Mouse (Mus musculus) urinary bladder, postnatal 14 days (tissue): ENCODE results near the gene Tas1r2.
A peak's percentile ranks its signal among the peaks of the same experiment; 100 is the strongest.

Source experiments
- DNase-seq: peaks from one replicate; pipeline ENCODE4 v3.0.0; 2021; ENCODE audit warnings: low spot score

Tas1r2 gene

DNA sequence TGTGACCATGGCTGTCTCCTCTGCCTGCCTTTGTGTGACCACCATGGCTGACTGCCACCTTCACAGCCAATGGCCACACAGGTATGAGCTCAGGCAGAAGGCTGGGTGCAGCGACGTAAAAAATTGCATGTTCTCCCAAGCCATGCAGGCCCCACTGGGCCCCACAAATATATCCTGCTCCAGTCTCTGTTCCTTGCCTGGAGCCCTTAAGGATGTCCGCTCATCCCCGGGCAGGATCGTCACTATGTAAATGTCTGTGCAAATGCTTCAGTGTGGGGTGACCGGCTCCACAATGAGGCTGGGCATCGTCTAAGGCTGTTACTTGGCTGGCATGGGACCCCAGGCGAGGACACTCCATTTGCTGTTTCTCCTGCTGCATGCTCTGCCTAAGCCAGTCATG, at the start of gene Tas1r2:
TSS of gene Tas1r2 (plus strand) at position 301 of the 400 bp plus-strand sequence.
- DNase-seq: no peak

DNA sequence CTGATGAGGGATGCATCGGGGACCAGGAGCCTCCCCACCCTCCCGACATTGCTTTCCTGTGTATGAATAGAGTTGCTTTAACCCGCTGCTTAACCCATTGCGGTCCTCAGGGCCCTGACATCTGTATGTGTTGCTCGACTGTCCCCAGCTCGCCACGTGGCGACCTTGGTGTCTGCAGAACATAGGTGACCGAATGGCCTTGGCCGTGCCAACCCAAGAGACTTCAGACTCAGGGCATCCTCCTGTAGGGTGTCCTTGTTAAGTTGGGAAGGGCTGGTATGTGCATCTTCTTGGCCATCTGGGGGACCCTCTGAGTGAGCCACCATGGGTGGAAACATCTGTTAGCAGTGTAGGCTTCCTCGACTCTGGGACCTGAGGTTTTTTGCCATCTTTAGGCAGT, 48.1 kb upstream of the Tas1r2 start:
- DNase-seq: no peak

DNA sequence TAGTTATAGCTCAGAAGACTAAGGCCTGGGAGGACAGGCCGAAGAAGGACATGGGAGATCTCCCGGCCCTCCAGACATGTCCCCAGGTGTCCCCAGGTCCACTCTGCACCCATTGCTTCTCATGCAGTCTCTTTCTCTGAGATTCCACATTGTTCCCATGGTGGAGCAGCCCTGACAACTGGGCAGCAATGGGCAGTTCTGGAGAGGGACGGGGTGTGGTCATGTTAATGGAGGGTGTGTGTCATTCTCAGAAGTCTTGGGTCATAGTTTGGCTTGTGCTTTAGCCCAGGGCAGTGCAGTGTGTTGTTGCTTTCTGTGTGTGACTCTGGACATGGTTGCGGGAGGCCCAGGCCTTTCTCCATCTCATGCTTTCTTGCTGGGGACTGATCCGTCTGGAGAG, 46.6 kb upstream of the Tas1r2 start:
- no peak for DNase-seq

DNA sequence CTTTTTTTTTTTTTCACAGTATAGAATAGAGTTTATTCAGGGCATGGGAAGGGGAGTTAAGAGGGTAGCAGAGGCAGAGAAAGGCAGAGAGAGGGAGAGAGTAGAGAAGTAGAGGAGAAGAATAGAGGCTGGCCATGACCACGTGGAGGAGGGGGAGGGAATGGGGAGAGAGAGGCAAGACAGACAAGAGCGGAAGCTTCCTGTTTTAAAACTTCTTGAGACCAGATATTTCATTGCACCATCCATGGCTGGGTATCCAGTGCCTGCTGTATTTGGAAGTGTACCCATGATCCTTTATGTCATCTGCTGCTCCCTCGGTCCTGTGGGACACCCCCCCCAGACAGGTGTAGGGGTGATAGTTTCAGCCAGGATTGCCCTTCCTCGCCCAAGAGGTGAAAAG, 44.4 kb upstream of the Tas1r2 start:
- no peak for DNase-seq

DNA sequence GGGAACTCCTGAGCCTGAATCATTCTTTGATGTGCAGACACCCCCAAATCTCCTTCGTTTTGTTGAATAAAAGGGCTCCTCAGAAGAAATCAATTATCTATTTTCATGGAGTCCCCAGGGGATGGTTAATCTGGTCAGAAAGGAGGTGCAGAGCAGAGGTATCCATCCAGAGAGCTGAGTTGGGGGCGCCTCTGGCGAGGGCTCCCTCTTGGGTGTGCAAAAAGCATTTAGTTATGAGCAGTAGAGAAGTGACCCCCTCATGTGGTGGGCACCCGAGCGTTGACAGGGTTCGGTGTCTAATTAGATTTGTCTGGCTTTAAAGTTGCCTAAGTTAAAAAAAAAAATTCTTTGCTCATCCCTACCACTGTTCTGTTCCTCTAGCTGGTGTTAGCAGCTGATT, 42.4 kb upstream of the Tas1r2 start:
- no peak for DNase-seq

DNA sequence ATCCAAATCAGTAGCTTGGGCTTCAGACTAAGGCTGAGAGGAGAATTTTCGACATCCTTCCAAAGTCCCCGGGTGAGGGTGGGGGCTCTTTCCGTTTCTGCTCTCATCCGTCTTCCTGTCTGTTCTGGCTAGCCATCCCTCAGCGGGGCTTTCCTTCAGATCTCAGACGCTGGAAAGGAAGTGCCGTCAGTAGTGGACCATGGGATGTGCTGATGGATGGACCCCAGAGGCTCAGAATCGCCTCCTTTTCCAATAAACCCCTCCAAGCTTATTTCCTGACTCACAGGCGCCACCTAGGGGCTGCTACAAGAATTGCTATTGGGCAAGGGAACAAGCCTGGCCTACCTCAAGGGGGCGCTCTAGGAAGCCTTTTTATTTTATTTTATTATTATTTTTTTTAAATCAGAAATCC, 41.8 kb upstream of the Tas1r2 start:
- peak; percentile 80 for DNase-seq

DNA sequence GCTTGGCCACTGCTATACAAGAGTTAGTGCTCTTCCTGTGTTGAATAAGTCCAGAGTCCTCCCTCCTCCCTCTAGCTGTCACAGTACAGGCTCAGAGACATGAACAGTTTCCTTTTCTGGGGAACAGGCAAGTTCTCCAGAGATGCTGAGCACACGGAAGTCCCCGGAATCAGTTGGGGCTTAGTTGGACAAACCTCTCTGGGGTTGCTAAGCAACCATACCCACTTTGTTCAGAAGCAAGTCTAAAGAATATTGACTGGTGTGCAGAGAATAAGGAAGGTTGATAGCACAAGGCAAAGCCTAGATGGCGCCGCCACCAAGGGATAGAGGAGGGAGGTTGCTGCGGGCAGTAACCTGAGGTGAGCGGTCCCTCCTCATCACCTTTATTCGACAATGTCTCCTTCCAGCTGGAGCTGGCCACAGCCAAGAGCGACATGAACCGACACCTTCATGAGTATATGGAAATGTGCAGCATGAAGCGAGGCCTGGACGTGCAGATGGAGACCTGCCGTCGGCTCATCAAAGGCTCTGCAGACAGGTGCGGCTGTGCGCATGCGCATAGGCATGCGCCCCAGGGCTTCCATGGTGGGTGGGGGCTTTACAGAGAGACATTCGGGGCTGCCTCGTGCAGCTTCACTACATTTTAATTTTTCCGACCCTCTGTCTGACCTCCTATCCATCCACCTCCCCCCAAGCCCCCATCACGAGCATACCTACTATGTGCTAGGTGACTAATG, 38.6 kb upstream of the Tas1r2 start:
- DNase-seq: no peak

DNA sequence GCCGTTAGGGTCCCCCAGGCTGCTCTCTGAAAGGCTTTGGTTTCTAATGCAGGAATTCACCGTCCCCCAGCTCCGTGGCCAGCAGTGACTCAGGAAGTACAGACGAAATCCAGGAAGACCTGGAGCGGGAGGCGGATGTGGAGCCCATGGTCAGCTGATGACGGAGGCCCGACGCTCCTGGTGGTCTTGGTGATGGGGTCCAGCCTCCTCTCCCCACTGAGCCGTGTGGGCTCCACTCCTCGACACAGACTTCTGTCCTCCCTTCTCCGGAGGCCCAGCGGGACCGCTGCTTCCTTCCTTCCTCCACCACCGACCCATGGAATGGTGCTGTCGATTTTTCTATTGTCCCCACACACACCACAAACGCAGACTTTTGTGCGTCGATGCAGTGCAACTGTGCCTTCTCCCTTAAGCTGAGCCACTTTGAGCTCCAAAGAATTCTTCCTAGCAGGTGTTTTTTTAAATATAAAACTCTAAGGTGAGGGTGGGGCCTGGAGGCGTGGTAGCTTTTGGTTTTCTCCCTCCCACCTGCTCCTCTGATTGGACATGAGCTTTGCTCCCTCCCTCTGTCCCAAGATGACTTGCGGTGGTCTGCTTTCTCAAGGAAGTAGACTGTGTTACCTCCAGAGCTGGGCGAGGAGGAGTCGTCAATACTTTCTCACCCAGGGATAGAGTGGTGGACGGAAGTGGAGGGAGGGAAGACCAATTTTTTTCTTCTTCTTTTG, 36.9 kb upstream of the Tas1r2 start:
- peak; percentile 68 for DNase-seq

DNA sequence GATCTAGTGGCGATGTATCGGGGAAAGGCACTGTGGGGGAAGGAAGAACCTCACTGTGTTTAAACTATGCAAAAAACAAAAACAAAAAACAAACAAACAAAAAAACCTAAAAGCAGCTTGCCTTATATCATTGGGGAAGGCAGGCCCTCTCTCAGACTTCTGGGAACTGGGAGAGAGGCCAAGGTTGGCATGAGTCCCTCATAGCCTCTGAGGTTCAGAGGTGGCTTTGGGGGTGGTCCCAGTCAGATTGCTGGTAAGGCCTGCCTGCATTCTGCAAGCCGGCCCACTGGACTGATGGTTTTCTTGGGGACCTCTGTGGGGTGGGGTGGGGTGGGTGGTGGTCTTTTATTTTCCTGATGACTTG, 36.4 kb upstream of the Tas1r2 start:
- no peak for DNase-seq

DNA sequence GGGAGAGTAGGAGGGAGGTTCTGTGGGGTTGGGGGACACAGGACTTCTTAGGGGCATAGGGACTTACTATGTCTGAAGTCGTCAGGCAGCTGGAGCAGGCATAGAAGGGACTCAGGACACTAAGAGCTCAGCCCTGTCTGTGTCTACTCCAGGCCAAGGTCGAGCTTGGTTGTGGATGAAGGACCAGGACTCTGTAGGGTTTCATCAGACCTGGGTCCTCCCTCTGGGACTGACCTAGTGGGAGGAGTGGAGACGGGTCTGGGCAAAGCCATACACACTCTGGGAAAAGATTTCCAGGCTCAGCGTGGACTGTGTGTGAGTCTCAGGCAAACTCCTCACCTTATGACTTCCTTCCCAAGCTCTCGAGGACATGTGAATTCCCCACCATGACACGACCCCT, 33.6 kb upstream of the Tas1r2 start:
- DNase-seq: no peak

DNA sequence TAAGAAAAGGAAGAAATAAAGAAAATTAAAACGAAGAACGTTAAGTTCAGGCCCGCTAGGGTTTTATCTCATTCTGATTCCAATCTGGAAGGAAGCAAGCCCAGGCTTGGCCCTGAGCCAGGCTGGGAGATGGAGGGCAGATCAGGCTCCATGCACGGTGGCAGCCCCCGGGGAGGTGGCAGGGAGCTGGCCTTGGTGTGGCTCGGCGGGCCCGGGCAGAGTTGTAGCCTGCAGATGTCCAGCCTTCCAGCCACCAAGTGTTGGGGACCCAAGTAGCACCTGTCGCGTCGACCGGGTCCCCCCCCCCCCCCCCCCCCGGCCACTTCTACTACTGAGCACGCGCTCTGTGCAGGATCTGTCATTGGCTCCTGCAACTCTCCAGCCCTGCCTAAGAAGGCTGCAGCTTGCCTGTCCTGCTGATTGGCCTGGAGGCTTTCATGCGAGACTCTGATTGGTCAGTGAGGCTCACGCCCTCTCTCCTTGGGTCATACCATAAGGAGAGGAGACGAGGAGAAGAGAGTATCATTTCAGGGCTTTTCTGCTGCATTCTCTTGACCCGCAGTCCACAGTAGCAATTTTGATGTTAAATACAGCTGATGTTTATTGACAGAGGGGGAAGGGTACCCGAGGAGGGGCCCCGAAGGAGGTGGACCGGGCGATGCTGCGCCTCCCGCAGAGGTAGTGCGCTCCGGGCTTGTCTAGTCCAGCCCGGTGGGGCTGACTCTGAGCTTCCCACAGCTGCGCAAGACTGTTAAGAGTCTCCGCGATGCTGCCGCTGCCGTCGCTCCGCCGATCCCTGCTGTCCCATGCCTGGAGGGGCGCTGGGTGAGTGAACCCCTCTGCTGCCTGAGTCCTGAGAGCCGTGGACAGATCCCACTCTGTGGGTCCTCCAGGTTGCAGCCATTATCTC, 30.7 kb upstream of the Tas1r2 start, which contains the start of gene Aldh4a1:
TSS of gene Aldh4a1 (plus strand) at position 494 of the 910 bp plus-strand sequence.
- DNase-seq: peak; percentile 90

DNA sequence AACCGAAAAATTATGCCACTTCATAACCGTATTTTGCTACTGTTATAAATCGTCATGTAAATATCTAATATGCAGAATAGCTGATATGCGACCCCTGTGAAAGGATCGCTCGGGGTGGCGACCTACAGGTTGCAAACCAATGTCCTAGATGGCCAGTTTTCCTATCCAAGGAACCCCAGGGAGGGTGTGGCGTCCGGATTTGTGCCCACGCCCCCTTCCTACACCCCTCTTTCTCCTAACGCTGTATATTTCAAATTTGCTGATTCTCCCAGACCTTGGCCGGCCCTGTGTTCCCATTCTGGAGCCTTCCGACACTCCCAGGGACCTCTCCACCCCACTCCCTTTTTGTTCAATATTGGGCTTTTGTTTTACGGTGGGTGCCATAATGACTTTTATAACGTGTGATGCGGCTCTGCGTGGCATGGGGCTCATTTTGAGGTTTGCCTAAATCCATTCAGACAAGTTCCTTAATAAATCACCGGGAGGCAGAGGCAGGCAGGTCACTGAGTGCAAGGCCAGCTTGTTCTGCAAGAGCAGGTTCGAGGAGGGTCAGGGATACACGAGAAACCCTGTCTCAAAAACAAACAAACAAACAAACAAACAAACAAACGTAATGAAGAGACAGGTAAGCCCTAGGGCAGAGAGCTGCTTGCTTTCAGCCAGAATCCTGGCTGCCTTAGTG, 29.8 kb upstream of the Tas1r2 start:
- DNase-seq: no peak

DNA sequence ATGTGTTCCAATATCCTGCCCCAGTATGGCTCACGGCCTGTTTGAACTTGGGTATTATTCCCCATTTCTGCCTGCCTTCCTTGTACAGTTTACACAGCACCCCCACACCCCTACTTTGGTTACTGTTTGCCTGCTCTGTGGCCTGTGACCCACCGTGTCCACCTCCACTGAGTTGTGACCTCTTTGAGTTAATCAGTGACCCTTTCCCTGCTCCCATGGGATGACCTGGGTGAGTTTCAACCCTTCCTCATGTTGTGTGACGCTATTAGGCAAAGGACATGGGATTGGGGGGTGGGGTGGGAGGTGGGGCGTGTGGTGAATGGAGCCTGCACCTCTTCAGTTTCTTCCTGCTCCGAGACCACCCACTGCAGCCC, 29.2 kb upstream of the Tas1r2 start:
- DNase-seq: no peak

DNA sequence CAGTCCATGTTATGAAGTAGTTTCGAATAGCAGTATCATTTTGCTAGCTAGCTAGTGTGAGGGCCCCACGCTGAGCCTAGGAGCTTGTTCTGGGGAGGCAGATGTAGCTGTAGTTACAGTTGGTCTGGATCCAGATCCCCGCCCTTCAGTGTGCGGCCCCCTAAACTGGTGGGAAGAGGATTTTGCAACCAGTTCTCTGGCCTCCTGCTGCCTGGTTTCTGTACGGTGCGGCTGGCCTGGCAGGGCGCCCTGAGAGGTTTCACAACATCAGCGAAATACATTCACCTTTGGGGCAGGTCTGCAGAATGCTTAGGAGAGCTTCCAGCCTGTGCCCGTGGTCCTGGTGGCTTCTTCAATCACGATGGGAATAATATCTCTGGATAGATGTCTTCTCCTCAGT, 28.6 kb upstream of the Tas1r2 start:
- peak; percentile 49 for DNase-seq

DNA sequence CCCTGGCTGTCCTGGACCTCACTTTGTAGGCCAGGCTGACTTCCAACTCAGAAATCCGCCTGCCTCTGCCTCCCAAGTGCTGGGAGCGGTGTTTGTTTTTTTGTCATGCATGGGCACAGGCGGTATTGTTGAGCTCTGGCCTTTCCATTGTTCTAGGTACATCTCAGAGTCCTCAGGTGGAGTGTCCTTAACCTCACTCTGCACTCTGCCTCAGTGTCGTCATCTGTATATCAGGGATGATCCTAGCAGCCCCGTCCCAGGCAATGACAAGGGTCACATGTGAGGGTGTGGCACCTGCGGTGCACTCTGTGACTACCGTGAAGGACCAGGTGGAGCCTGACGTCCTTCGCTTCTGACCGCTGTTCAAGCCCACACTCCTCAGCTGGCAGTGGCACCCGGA, 26.0 kb upstream of the Tas1r2 start:
- DNase-seq: no peak

DNA sequence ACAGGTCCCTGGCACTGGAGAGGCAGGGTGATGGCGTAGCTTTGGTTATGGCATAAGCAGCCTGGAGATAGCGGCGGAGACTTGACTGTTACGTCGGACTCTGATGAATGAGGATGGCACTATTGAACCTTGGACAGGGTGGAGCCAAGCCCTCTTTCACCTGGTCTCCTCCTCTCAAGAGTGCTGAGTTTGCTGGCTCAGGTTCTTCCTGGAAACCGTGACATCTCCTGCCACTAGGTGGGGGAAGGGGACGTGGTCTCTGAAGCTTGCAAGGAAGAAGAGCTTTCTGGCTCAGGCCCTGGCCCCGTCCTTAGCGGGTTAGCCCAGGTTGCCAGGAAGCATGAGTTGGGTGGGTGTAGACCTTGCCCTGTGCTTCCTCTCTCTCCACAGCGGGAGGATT, 23.2 kb upstream of the Tas1r2 start:
- no peak for DNase-seq

DNA sequence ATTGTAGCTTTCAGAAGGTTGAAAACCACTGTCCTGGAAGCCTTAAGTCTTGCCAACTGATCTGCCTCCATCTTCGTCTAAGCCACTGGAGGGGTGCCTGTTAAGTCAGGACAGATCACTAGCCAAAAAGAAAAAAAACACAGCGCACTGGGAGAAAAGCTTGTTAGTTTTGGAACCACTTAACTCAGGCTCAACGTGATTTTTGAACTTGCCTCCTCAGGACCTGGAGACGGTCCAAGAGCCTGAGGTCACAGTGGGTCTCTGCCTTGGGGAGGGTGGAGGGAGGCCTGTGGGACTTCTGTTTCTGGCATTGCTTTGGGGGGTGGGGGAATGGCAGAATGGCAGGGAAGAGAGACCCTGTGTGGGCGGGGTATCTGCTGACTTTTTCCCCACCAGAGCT, 22.2 kb upstream of the Tas1r2 start:
- DNase-seq: no peak

DNA sequence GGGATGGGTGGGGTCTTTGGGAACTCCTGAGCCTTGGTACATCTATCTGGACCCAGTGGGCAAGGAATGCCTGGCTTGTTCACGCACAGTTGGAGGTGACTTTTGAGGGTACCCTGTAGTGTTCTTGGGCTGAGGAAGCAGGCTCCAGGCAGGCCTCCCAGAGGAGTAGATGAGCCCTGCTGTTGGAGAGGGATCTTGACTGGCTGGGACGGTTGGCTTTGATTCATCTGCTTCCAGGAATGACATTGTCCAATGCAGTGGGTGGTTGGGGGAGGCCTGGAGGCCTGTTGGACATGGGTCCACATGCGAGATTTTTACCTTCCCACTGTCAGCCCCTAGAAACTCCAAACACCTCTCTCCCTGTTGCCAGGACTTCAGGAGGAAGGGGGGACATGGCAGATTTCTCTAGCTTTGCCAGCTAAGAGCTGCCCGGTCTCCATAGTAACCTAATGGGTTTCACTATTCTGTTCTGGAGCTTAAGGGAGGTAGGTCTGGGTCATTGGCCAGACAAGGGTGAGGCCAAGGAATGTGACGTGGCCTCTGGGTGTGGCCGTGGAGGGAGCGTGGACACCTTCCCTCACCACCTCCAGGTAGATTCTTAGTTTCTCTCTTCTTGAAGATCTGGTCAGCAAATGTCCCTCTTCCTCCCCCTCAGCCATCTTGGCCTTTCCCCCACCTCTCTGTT, 21.6 kb upstream of the Tas1r2 start:
- DNase-seq: no peak

DNA sequence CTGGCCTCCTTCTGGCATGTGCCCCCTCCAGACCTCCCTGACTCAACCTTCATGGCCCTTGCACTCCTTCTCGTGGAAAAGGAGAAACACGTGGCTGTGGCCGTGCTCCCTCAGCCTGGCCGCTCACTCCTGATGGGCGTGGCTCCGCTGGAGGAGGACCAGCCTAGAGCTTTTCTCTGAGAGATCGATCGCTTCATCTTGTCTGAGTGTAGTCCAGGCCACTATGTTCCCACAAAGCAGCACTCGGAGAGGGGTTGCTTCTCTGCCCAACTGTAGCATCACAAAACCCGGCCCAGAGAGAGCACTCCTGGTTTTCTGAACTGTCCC, 21.1 kb upstream of the Tas1r2 start:
- no peak for DNase-seq

DNA sequence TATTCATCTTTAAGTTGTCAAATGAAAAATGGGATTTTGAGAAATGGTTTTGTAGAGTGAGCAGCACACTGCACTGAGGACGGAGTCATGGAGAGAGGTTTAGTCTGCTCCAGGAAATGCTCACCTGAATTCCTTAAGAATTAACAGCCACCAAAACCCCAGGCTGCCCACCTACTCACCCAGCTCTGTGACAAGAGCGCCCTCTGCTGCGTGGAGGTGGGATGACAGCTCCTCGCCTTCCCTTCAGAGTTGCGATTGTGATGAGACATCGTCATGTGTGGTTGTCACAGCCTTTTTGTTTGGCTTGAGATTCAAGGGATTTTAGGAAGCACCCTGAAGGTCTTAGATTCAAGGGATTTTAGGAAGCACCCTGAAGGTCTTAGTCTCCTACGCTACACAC, 17.0 kb upstream of the Tas1r2 start:
- DNase-seq: peak; percentile 71

DNA sequence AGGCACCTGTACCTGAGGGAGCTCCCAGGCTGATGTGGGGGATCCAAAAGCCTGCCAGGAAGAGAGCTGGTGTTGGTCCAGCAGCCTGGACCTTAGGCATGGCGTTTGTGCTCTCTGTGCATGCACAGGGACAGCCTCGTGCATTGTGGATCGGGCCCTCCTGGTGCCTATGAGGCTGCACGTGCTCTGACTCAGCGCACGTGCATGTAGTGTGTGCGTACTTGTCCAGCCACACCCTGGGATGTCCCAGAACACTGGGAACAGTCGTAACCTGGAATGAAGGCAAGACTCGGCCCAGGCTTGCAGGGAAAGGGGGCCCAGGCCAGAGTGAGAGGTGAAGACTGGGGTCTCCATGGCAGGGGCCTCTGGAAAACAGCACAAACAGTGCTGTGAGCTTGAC, 15.5 kb upstream of the Tas1r2 start:
- DNase-seq: peak; percentile 22

DNA sequence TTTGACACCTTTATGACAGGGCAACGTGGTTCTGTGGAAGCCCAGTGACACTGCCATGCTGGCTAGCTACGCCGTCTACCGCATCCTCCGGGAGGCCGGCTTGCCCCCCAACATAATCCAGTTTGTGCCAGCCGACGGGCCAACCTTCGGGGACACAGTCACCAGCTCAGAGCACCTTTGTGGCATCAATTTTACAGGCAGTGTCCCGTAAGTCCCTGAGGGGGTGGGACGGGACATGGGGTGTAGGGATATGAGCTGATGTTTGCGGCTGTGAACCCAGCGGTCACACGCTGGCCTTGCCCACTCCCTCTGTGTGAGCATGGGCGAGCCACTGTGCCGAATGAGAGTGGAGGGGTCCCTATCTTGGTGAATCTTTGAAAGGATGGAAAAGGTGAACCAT, 15.0 kb upstream of the Tas1r2 start:
- no peak for DNase-seq
